Mouse (Mus musculus): Measurements from ENCODE around the gene Ralgds.
A peak's percentile ranks its signal among the peaks of the same experiment; 100 is the strongest.

The Ralgds gene

DNA sequence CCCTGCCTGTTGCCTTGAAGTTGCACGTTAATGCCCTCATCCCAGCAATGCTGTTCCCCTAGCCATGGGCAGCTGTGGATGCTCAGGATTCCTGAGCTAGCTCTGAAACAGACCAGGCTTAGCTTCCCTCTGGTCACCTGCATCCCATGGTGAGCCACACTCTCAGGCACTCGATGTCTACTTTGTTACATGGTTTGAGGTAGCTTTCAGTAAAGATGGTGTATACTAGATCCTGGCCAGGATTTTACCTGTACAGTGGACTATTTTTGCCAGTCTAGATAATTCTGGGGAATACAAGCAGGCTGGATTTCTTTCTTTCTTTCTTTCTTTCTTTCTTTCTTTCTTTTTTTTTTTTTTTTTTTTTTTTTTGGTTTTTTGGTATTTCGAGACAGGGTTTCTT, 7.1 kb upstream of the Ralgds start, which contains the start of gene Gm10134:
Gene Gm10134 (plus strand): TSS at position 301 of the 400 bp plus-strand sequence.
- DNase-seq, result peak; percentile 0 to 1

DNA sequence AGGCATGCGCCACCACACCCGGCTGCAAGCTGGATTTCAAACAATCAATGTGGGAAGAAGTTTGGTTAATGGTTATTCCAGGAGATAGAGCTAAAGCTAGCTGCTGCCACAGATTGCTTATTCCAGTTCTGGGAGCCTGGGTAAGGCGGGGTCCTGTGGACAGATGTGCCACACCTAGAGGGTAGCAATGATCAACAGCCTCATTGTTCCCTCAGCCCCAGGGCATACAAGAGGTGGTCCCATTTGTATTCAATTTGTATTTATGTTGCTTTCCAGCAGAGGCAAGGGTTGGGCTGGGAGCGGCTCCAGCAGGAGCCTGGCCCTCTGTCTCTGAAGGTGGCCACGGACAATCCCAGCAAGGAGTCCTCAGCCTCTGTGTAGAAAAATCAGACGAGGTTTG, 6.6 kb upstream of the Ralgds start:
- peak; percentile 0 to 2 for DNase-seq

DNA sequence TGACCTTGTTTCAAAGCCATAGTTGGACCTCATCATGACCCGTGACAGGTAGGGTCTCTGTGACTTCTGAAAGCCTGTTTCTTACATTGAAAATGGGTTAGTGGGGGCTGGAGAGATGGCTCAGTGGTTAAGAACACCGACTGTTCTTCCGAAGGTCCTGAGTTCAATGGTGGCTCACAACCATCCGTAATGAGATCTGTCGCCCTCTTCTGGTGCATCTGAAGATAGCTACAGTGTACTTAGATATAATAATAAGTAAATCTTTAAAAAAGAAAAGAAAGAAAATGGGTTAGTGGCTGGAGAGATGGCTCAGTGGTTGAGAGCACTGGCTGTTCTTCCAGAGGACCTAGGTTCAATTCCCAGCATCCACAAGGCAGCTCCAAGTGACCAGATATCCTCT, 1.3 kb upstream of the Ralgds start:
- peak; percentile 4 to 20 for DNase-seq

DNA sequence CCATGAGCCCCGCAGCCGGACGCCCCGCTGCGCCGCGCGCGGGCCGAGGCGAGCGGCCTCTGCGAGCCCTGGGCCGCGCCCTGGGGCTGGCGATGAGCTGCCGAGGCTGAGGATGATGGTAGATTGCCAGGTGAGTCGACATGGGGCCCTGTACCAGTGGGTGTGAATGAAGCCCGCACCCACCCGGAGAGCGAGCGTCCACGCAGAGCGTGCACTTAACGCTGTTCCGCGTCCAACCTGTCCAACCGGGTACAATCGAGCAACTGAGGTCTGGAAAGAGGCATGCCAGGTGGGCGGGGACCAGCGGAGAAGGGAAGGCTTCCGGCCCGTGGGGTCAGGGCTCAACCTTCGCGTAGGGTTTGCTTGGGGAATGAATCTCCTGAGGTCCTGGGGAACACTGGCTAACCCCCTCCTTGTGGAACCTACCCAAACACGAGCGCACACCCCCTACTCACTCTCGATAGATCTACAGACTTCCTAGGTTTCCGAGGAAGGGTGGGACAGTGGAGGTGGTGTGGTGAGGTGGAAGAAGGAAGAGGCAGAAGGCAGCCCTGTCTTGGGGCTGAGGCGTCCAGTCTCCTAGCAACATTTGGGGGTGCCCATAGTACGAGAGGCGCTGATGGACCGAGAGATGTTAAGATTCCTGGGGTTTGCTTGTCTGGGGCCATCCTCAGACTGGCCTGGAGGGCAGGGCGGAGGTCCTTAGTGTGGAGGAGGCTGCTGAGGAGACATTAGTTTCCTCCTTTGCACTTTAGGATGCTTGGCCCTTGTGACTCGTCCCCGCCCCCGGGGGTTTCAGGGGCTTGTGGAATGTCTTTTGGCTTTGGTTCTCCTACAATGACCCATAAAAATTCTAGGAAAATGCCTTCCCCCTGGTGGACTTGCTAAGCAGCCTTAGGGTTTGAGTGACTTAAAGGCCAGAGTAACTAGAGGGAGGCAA, 776 bp downstream of the Ralgds start:
- peak; percentile 67 to 69 for DNase-seq

DNA sequence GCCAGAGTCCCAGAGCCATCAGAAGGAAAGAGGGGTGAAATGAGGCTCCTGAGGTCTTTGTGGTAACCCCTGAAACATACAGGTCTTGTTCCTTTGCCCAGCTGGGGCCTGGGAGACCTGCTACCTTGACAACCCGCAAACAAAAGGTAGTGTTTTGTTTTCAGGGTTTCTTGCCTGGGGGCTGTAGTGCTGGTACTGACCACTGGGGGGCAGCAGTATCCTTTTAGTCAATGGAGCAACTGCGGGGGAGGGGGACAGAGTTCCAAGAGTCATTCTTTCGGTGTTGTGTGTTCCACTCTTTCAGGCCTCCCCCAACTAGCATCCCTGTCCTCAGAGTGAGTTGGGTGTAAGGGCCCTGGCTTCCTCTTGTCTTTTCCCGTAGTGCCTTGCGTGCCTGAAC, 1.6 kb downstream of the Ralgds start:
- DNase-seq, result peak; percentile 93 to 95

DNA sequence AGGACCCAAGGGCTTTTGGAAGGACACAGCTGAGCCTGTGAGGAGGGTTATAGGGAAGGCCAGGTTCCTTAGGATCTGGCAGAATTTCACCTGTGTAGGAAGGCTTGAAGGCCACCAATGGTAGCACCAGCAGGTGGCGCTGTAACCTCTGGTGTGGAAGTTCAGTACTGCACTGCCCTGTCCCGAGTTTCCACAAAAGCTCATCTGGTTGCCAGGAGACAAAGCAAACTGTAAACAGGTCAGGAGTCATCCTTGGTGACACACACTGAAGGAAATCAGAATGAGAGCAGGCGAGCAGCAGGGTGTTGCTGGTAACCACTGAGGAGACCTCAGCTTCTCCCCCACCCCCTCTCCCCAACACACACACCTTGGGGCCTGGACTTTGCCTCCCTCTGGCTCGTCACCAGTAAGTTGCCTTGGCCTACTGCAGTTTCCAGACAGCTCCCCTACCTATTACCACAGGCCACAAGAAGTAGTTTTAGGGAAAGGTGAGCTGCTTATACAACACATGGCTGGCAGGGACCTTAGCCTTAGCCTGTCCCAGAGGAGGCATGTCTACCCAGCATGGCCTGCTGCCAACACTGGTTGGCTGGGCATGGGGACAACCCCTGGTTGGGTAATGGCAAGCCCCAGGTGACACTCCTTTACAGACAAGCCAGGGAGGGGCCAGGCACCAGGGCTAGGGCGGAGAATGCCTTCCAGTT, 4.4 kb downstream of the Ralgds start:
- DNase-seq, result peak; percentile 78 to 90

DNA sequence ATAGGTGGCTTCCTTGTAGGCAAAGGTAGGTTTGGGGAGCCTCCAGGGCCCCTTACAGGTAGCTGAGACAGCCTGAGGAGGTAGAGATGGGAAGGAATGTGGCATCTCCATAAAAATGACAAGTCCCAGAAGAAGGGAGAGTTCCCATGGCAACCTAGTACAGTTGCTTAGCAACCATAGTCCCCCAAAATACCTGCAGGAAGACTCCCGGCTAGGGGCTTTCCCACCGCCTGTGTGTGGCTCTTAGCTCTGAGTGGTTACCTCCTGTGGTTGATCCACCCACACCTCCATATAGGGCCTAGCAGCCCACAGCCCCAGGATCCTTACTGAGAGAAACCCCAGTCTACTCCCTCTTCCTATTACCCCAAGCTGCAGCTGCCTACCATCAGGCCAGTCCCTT, 5.3 kb downstream of the Ralgds start:
- DNase-seq, result peak in 1 of 2 experiments; percentile 10

DNA sequence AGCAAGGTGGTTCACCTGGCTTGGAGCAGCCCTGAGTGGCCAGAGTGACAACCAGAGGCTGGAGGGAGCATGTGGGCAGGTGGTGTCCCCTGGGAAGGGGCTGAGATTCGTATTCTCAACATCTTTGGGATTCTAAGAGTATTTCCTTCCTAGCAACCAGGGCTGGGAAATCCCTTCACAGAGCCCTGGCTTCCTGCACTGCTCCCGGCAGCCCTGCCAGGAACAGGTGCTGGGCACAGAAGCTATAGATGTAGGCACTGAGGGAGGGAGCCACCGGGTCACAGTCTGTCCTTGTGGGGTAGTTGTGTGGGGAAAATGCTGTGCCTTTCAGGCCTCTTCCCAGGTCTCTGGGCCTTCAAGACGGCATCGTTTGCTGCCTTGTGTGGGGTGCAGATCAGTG, 7.7 kb downstream of the Ralgds start:
- DNase-seq, result peak; percentile 81 to 82

DNA sequence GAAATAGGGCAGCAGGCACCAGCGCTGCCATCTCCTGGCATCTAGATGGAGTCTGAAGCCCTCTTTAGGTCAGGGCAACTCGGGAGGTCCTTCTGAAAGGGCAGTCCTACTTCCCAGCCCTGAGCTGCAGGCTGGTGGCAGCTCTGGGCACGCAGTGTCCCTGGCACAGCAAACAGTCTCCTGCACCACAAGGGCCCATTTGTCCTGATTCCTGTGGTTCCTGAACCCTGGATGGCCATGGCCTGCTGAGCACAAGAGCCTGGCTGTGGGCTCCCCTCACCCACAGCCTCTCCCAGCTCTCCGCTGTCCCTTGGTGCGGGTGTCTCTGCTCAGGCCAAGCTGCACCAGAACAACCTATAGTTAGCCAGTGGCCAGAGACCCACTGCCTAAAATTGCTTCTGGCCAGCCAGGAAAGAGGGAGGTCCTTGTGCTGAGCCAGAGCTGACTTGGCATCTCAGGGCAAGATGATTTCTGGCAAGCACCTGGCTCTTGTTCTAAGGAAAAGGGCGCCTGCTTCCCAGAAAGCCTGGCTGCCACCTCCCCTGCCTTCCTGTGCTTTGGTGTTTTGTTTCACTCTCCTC, 8.7 kb downstream of the Ralgds start:
- DNase-seq, result peak; percentile 60 to 71

DNA sequence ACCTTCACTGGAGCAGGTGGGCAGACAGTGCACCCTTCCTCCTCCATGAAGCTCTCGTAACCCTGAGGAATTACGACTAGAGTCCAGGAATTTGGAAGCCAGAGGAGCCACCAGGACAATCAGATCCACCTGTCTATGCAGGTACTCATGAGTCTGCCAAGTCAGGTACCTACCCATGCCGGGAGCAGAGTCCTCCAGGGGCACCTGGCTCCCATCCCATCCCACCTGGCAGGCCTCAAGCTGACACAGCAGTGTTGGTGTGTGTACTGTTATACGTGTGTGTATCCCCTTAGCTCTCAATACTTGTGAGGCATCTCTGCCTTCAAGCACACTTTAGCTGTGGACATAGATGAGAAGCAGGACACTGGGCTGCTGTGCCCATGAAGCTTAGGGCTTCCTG, 9.2 kb downstream of the Ralgds start:
- DNase-seq, result peak; percentile 64 to 72

DNA sequence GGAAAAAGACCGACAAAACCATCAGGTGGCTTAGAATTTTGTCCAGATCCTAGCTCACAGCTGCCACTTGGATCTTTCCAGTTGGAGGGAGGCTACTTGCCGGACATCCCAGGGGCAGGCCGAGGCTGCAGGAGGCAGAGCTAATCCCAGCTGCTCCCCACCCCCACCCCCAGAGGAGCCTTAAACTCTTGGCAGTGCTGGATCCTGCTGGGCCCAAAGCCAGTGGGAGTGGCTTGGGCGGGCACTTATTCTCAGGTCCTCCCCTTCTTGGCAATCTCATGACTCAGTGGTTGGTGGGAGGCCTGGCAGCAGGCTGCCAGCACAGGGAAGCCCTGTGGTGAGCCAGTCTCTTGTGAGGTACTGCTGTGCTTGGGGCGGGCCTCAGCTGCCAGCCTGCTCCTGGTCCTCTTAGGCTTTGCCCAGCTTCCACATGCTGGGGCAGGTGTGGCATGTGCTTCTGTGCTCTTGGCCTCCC, 10.8 kb downstream of the Ralgds start:
- peak; percentile 86 to 91 for DNase-seq

DNA sequence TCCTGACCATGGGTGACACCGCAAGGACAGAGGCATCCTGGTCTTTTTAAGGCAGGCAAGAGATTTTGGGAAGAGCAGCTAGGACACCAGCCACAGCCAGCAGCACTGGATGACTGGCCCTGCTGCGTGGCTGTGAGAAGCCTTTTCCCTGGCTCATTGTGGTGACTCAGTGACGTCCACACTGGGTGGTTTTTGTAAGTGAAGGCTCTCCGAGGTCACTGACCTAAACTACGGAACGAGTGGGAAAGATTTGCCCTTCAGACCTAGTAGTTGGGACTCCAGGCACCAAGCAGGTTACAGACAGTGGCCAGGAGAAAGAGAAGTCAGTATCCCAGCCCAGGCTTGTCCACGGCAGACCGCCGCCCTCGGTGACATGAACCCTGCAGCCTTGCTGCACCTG, 11.5 kb downstream of the Ralgds start:
- peak; percentile 29 to 36 for DNase-seq

DNA sequence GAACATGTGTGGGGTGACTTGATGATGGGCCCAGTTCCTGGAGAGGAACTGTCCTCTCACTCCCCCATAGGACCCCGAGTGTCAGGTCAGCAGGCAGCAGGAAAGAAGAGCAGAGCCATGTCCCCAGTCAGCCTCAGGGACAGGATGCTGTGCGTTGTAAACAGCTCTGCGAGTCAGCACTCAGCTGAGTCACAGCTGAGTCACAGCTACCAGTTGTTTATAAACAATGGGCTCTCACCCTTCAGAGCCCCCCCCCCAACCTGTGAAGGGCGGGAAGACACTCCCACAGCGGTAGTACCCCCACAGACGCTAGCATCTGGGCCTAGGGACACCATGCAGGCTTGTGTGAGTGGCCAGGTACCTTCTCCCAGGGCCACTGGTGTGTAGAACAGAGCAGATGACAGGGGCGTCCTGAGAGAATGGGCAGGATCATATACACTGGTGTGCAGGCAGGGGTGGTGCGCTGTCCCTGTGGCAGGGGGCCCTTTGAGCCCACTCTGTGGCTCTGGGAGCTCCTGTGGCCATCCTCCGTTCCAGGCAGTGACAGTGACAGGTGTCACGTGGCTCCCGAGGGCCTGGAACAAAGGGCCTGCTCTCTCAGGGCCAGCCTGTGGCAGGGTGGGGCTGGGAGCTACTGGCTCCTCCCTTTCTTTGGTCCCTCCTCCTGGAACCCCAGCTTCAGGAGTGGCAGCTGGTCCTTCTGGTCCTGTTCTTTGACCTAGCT, 12.5 kb downstream of the Ralgds start:
- peak; percentile 66 to 69 for DNase-seq

DNA sequence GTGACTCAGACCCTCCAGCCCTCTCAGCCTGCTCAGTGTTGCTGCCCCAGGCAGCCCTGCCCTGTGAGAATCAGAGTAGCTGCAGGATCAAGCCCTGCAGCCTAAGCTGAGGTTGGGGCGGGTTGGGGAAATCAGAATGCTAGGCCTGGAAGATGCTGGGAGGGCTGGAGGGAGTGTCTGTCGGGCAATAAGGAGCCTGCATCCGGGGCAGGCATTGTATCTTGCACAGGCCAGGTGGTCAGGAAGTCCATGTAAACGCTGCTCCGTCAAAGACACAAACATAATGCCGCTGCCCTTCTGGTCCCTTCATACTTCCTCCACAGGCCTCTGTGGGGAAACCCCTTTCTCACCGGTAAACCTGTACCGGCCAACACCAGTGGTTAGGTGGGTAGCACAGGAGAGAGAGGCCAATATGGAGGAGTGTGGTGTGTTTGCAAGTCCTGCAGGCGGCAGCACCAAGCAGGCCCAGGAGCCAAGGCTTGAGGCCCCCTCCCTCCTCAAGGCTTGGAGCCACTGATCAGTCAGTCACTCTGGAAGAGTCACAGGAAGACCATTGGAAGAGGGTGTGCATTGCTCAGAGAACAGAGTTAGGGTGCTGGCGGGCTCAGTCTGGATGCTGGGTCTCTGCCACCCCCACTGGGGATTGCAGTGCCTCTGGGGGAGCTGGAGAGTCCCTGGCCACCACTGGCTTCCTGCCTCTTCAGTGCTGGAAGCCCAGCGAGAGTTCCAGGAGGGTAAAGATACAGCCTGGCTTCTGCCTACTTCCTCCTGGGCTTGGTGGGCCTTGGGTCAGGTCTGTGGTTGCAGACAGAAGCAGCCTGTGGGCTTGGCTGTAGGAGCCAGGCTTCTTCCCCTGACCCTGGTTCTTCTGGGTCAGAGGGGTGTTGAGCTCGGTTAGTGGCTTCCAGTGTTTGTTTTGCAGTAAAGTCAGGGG, 13.3 kb downstream of the Ralgds start:
- peak; percentile 44 to 52 for DNase-seq

DNA sequence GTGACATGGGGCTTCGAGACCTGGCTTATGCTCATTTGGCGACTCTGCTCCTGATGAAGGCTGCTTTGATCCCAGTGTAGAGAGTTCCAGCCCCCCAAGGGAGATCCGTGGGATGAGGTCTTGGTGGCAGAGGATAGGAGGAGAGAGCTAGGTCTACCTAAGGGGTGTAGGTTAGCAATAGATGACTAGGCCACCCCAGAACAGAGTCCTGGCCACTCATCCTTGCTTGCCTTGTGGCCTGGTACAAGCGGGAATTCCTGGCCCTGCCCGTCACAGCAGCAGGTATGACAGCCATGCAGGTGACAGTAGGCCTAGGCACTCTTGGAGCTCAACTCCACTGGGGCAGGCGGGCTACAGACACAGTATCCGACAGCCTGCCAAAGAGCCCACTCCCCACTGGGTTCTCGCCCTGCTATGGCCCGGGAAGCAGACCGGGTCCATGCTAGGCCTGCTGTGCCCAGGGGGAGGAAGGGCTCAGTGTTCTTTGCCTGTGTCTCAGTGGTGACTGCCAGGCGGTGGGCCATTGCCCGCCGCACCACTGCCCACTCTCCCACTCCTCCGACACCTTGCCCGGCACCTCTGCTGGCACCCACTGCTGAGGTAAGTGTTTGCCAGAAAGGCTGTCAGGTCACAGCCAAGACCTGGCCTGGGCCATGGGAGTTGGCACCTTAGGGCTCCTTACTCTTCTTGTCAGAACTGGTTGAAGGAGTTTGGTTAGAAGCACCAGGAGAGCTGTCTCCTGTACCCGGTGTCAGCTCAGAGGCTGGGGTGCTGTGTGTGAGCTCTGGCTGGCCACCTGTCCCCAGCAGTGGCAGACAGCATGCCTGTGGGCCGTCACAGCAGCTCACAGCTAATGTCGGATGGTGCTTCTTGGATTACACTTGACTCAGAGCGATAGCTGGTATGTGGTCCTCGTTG, 14.8 kb downstream of the Ralgds start:
- DNase-seq, result peak; percentile 48 to 63

DNA sequence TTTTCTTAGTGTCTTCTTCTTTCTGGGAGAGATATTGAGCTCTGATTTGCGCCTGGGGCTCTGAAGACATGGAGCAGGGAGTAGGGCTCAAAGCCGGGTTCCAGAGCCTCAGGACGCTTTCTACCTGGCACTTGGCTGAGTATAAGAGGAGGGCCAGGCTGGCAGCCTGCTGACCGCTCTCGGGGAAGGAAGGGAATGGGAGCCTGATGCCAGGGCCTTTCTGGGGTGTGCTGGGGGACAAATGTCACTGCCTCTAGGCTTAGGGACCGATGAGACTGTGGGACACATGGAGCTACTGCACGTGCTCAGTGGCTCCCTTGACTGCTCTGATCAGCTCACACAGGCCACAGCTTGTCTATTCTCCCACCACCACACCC, 15.4 kb downstream of the Ralgds start:
- peak in 1 of 2 experiments; percentile 63 for DNase-seq

DNA sequence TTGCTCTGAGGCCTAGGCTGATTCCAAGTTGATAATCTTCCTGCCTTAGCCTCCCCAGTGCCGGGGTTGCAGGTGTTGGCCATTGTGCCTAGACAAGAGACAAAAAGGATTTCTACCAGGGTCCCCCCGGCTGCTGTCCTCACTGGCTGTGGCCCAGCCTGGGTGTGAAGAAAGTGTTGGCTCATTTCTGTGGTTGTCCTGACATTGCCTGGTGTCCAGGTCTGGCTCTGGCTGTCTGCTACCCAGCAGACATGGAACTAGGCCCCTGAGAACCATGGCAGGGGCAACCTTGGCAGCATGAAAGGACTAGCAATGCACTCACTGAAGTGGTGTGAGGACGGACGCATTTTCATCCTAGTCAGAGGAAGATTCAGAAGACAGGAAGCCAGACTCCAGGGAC, 16.9 kb downstream of the Ralgds start:
- DNase-seq, result no peak

DNA sequence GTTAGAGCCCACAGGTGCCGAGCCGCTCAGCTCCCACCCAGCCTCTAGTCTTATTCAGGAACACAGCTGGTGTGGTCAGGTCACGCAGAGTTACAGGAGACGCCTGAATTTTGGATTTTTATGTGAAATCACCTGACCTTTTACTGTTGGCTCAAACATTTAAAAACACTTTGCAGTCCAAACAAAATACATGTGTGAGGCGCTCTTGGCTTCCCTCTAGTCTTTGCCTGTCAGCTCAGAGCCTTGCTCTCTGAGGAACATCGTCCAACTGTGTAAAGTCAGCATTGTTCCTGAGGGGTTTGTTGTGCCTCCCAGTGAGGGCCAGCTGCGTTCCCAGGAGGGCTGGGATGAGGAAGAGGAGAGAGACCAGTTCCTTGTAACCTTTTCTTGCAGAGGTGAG, 17.4 kb downstream of the Ralgds start:
- DNase-seq, result no peak

DNA sequence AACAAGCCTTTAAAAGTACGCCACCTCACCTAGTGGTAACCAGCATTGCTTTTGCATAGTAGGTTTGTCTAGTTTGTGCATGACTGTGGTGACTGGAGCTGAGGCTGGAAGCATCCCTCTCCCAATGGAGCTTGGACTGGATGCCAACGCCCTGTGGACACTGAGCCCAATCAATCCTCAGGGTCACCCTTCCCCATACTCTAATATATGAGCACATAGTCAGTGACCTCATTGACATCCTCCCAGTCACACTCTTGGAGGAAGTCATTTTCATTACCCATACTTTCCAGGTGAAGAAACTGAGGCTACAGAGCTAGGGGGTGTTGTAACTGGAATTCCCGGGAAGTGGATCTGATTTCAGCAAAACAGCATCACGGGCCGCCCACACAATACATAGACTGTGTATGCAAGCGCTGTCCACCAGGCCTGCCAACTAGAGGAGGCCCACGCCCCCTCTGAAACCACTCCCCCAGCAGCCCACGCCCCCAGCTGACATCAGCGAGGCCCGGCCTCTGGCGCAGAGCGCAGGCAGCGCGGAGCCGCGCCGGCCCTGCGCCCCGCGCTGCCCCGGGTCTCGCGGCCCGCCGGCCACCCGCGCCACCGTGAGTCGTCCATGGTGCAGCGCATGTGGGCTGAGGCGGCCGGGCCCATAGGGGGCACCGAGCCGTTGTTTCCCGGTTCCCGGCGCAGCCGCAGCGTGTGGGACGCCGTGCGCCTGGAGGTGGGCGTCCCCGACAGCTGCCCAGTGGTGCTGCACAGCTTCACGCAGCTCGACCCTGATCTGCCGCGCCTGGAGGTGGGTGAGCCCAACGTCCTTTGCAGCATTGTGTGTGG, 20.2 kb downstream of the Ralgds start:
- peak; percentile 87 to 93 for DNase-seq

Measured in cerebellum, postnatal 25 days (tissue).